Mouse (Mus musculus) embryonic fibroblast, embryonic 13.5 days (primary cell): ENCODE results near the gene Gm10322.

Experiments
- CTCF ChIP-seq: IDR thresholded peaks from 2 replicates; pipeline ENCODE4 v1.5.1; 2011; ENCODE audit warnings: mild to moderate bottlenecking, control low read depth, low read length, moderate library complexity, borderline replicate concordance; ENCODE audit not compliant: insufficient read depth
- POLR2A ChIP-seq: IDR thresholded peaks from 2 replicates; pipeline ENCODE4 v1.6.1; 2011; ENCODE audit warnings: low read depth, mild to moderate bottlenecking, control low read depth, low read length, moderate library complexity

DNA sequence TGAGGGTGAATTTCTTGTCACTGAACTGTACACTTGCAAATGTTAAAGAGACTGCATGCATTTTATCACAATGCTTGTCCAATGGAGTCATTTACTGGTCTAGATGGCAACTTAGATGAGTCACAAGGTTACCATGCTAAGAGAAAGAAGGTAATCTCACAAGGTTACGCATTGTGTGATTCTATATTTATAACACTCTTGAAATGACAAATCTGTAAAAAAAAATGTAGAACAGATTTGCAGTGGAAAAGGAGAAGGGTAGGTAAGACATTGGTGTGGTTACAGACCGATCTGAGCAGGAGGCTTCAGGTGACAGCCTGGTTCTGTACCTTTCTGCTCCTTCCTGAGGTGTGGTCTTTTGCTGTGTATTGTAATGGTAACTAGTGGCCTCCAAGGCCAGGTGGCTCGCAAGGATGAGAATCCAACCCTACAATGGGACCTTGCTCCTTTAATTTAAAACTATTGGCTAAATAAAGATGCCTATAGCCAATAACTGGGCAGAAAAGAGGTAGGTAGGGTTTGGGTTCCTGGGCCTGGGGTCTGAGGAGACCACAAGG lies 35.2 kb upstream of the Gm10322 start:
- TF ChIP-seq CTCF: no peak
- no peak for TF ChIP-seq POLR2A
